Mouse (Mus musculus) G1E (cell line): ENCODE results near the gene Tnpo3.

Source experiments
- CTCF ChIP-seq: IDR thresholded peaks from 2 replicates; pipeline ENCODE4 v1.5.1; 2012; ENCODE audit warnings: low read depth, low read length, inconsistent platforms, mixed read lengths
- GATA1 ChIP-seq: IDR thresholded peaks from 2 replicates; pipeline ENCODE4 v1.6.1; 2012; ENCODE audit warnings: borderline replicate concordance, low read length, inconsistent platforms, mixed read lengths
- TAL1 ChIP-seq: conservative IDR thresholded peaks from 2 replicates; pipeline ENCODE4 v1.6.1; 2012; ENCODE audit warnings: low read depth, low read length, inconsistent platforms, mixed read lengths

GRCm38 (mm10) chr6:29650170-29650549 lies 40.5 kb upstream of the Tnpo3 start:
- TF ChIP-seq GATA1 (no peak), TAL1 (no peak), CTCF (no peak)
